Mouse (Mus musculus): ENCODE results near the gene Rps21. TPM values are rescaled to one million over a fixed set of nuclear protein-coding genes. Genes with fewer than 3 reads are reported as not detected.

Rps21 gene
- polyA plus RNA-seq, 1 experiment from 2014 or later, result 393 TPM

- 90% methylated on average over 7 of the region's 7 CpGs for WGBS
- no peak for ATAC-seq (ENCODE audit: low FRiP score, low read depth)
- Histone ChIP-seq H3K4me1 (peaks cover 10% of the 10 kb centered on the region), H3K9me3 (no peaks in the 10 kb centered on the region), H3K36me3 (no peaks in the 10 kb centered on the region), H3K27me3 (peaks cover 4% of the 10 kb centered on the region; the same call in 1 of the 2 replicates), H3K4me2 (replicated peaks) (no peak overlapping the region), H3K9ac (replicated peaks) (no peak overlapping the region), H3K4me3 (no peak overlapping the region), H3K27ac (replicated peaks) (no peak overlapping the region)
Observed at GRCm38 (mm10) chr2:180233101-180233904, 23.9 kb upstream of the Rps21 start.

- no peak overlapping the region for H3K27ac ChIP-seq (replicated peaks)
- 95% methylated on average over 8 of the region's 8 CpGs for WGBS
Observed at GRCm38 (mm10) chr2:180234353-180234752, 22.8 kb upstream of the Rps21 start.

DNA sequence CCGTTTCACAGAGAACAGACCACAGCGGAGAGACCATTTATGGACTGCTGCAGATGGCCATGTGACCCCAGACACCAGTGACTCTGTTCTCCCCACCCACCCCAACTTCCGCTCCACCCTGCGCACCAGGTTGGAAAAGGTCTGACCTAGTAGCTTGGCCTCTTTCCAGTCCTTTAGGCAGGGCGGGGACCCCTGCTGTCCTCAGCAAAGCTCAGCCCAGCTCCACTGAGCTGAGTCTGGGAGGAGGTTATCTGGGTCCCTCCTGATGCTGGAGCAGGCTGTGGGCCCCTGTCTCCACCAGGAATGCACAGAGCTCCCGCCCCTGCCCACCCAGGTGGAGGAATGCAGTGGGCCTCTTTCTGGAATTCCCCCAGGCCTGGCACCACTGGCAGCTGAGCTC lies 22.2 kb upstream of the Rps21 start:
- WGBS, result 53% methylated on average over 6 of the region's 6 CpGs
- no peak overlapping the region for H3K9ac ChIP-seq (replicated peaks)
- no peak overlapping the region for H3K4me3 ChIP-seq
- H3K4me1 ChIP-seq, result 0 out of 2 replicates have a peak, but pooled peaks cover 5% of the 10 kb centered on the region
- no peaks in the 10 kb centered on the region for H3K36me3 ChIP-seq
- H3K27ac ChIP-seq (replicated peaks), result no peak overlapping the region
- no peak for ATAC-seq (ENCODE audit: low FRiP score, low read depth)
- no peaks in the 10 kb centered on the region for H3K9me3 ChIP-seq
- H3K27me3 ChIP-seq, result no peaks in the 10 kb centered on the region
- H3K4me2 ChIP-seq (replicated peaks), result no peak overlapping the region

More at GRCm38 (mm10) chr2:180234353-180234752, 22.8 kb upstream of the Rps21 start:
- H3K9ac ChIP-seq (replicated peaks), result no peak overlapping the region
- H3K9me3 ChIP-seq, result no peaks in the 10 kb centered on the region
- no peak overlapping the region for H3K4me2 ChIP-seq (replicated peaks)
- H3K27me3 ChIP-seq, result no peaks in the 10 kb centered on the region
- no peak for ATAC-seq (ENCODE audit: low FRiP score, low read depth)
- 0 out of 2 replicates have a peak, but pooled peaks cover 5% of the 10 kb centered on the region for H3K4me1 ChIP-seq
- H3K36me3 ChIP-seq, result no peaks in the 10 kb centered on the region
- no peak overlapping the region for H3K4me3 ChIP-seq

GRCm38 (mm10) chr2:180235788-180236187 lies 21.4 kb upstream of the Rps21 start:
- ATAC-seq (ENCODE audit: low FRiP score, low read depth), result no peak

DNA sequence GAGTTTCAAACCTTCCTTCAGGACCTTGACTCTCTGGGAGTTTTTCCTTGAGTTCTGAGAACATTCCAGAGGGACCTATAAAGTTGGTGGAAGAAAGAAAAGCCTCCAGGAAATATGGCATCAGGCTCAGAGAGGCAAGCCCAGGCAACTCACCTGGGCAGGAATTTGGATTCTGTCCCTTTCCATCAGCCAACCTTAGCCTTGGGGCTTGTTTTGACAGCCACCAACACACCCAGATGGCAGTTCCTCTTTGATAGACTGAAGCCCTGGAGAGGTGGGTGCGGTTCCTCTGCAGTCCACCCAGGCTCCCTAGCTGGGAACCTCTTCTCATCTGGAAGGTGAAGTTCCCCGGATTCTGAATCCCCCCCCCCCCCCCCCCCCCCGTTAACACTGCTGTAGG lies 20.7 kb upstream of the Rps21 start:
- H3K9me3 ChIP-seq, result no peaks in the 10 kb centered on the region
- no peak overlapping the region for H3K4me3 ChIP-seq
- H3K9ac ChIP-seq (replicated peaks), result no peak overlapping the region
- H3K4me1 ChIP-seq, result 0 out of 2 replicates have a peak, but pooled peaks cover 5% of the 10 kb centered on the region
- ATAC-seq (ENCODE audit: low FRiP score, low read depth), result no peak
- no peaks in the 10 kb centered on the region for H3K36me3 ChIP-seq
- H3K4me2 ChIP-seq (replicated peaks), result no peak overlapping the region
- 100% methylated on average over 1 of the region's 3 CpGs for WGBS
- H3K27ac ChIP-seq (replicated peaks), result no peak overlapping the region
- H3K27me3 ChIP-seq, result no peaks in the 10 kb centered on the region

More at GRCm38 (mm10) chr2:180235788-180236187, 21.4 kb upstream of the Rps21 start:
- WGBS, result 90% methylated on average over 4 of the region's 4 CpGs
- no peak overlapping the region for H3K9ac ChIP-seq (replicated peaks)
- H3K27ac ChIP-seq (replicated peaks), result no peak overlapping the region
- no peaks in the 10 kb centered on the region for H3K27me3 ChIP-seq
- H3K4me3 ChIP-seq, result no peak overlapping the region
- H3K4me2 ChIP-seq (replicated peaks), result no peak overlapping the region
- H3K9me3 ChIP-seq, result no peaks in the 10 kb centered on the region
- no peaks in the 10 kb centered on the region for H3K36me3 ChIP-seq
- 0 out of 2 replicates have a peak, but pooled peaks cover 5% of the 10 kb centered on the region for H3K4me1 ChIP-seq

DNA sequence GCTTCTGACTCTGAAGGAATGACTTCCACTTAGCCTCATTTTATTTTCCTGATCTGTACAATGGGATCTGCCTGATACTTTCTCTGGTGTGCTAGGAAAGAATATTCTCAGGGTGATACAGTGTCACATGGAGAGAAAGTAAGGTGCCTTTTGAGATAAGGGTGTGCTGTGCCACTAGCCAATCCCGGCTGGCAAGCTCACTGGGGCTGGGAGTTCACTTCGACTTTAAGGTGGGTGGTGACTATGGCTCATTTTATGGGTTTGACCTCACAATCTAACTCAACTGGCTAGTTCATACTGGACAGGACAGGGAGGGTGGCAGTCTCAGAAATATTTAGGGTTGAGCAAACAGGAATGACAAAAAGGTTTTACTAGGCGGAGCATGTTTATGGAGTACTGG lies 20.2 kb upstream of the Rps21 start:
- H3K4me1 ChIP-seq, result 0 out of 2 replicates have a peak, but pooled peaks cover 5% of the 10 kb centered on the region
- 84% methylated on average over 3 of the region's 3 CpGs for WGBS
- no peak overlapping the region for H3K27ac ChIP-seq (replicated peaks)
- no peaks in the 10 kb centered on the region for H3K36me3 ChIP-seq
- no peak overlapping the region for H3K4me2 ChIP-seq (replicated peaks)
- no peaks in the 10 kb centered on the region for H3K27me3 ChIP-seq
- ATAC-seq (ENCODE audit: low FRiP score, low read depth), result no peak
- H3K9ac ChIP-seq (replicated peaks), result no peak overlapping the region
- H3K9me3 ChIP-seq, result no peaks in the 10 kb centered on the region
- no peak overlapping the region for H3K4me3 ChIP-seq

DNA sequence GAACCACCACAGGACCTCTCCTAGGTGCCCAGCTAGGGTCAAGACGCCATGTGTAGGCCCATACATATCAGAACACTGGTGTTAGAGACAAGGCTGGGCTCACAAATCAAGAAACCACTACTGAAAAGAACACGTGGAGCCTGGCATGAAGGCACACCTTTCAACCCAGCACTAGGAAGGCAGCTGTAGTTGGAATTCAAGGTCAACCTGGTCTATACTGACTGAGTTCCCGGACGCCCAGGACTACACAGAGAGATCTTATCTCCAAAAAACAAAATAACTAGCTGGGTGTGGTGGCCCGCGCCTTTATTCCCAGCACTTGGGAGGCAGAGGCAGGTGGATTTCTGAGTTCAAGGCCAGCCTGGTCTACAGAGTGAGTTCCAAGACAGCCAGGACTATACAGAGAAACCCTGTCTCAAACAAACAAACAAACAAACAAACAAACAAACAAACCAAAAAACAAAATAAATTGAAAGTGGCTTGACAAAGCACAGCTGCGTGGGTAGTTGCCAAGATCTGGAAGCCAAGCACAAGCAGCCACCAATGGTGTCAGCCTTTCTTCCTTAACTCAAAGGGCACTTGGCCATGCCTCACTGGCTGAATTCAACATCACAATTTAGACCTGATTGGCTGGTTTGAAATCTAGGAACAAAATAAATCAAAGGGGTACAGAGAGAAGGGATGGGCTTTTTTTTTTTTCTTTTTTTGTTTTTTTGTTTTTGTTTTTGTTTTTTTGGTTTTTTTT lies 19.4 kb upstream of the Rps21 start:
- Histone ChIP-seq H3K9ac (replicated peaks) (no peak overlapping the region), H3K9me3 (no peaks in the 10 kb centered on the region), H3K36me3 (no peaks in the 10 kb centered on the region), H3K4me2 (replicated peaks) (no peak overlapping the region), H3K27ac (replicated peaks) (no peak overlapping the region), H3K27me3 (no peaks in the 10 kb centered on the region), H3K4me3 (no peak overlapping the region), H3K4me1 (0 out of 2 replicates have a peak, but pooled peaks cover 5% of the 10 kb centered on the region)
- no peak for ATAC-seq (ENCODE audit: low FRiP score, low read depth)
- 92% methylated on average over 7 of the region's 7 CpGs for WGBS

DNA sequence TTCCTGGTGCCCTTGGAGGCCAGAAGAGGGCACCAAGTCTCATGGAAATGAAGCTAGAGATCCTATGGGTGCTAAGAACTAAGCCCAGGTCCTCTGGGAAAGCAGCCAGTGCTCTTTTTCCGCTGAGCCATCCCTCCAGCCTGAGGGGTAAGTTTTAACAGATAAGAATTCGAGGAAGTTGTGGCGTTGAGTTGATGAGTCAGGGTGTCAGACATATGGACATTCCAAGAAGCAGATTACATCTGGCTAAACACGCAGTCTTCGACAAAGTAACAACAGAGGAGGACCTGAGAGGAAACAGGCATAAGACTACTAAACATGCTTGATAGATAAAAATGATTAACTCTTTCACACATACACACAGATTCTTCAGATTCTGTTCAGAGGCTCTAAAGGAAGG lies 18.6 kb upstream of the Rps21 start:
- no peak for ATAC-seq (ENCODE audit: low FRiP score, low read depth)
- Histone ChIP-seq H3K9me3 (no peaks in the 10 kb centered on the region), H3K4me1 (0 out of 2 replicates have a peak, but pooled peaks cover 5% of the 10 kb centered on the region), H3K9ac (replicated peaks) (no peak overlapping the region), H3K4me2 (replicated peaks) (no peak overlapping the region), H3K27me3 (no peaks in the 10 kb centered on the region), H3K27ac (replicated peaks) (no peak overlapping the region), H3K36me3 (no peaks in the 10 kb centered on the region), H3K4me3 (no peak overlapping the region)
- 91% methylated on average over 5 of the region's 5 CpGs for WGBS

DNA sequence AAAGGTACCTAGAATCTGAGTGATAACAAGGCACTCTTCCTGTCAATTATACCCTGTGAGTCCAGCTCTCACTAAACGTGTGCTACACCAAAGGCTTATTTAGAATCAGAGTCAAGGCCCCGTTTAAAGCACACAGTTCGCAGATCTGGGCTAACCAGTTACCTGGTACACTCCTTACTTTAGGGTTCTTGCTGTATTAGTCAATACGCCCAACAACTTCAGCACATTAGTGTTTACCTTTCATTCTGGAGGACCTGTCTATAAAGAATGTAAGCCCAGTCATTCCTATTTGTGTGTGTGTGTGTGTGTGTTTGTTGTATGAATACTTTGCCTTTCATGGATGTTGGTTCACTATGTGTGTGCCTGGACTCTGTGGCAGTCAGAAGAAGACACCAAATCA lies 14.1 kb upstream of the Rps21 start:
- Histone ChIP-seq H3K9ac (replicated peaks) (no peak overlapping the region), H3K27me3 (no peaks in the 10 kb centered on the region), H3K4me2 (replicated peaks) (no peak overlapping the region), H3K9me3 (no peaks in the 10 kb centered on the region), H3K27ac (replicated peaks) (no peak overlapping the region), H3K36me3 (no peaks in the 10 kb centered on the region), H3K4me3 (no peak overlapping the region), H3K4me1 (no peaks in the 10 kb centered on the region)
- 93% methylated on average over 4 of the region's 4 CpGs for WGBS
- no peak for ATAC-seq (ENCODE audit: low FRiP score, low read depth)

DNA sequence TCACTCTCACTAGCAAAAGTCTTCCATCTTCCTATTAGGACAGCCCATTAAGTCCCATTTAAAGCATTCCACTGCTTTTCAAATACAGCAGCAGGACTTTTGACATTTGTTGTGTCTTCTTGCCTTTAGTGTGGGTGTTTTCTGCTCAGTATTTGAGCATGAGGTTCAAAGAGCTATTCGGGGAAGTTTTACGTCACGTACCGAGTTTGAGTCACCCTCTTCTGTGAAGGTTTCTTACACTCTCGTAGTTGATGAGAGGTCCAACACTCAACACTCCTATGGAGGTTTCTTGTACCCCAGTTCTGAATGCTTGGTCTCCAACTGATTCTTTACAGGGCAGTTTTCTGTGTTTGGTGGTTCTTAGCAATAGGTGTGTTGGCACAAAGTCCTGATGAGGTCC lies 9.3 kb upstream of the Rps21 start:
- Histone ChIP-seq H3K4me1 (no peaks in the 10 kb centered on the region; the same call in 1 of the 2 replicates), H3K27me3 (no peaks in the 10 kb centered on the region), H3K4me2 (replicated peaks) (no peak overlapping the region), H3K27ac (replicated peaks) (no peak overlapping the region), H3K4me3 (no peak overlapping the region), H3K9me3 (no peaks in the 10 kb centered on the region), H3K9ac (replicated peaks) (no peak overlapping the region), H3K36me3 (no peaks in the 10 kb centered on the region)
- 87% methylated on average over 5 of the region's 5 CpGs for WGBS
- ATAC-seq (ENCODE audit: low FRiP score, low read depth), result no peak

- H3K4me1 ChIP-seq, result no peaks in the 10 kb centered on the region; the same call in 1 of the 2 replicates
- H3K9ac ChIP-seq (replicated peaks), result no peak overlapping the region
- H3K27ac ChIP-seq (replicated peaks), result no peak overlapping the region
- no peak for ATAC-seq (ENCODE audit: low FRiP score, low read depth)
- no peak overlapping the region for H3K4me3 ChIP-seq
- 57% methylated on average over 9 of the region's 9 CpGs for WGBS
- no peaks in the 10 kb centered on the region for H3K9me3 ChIP-seq
- no peak overlapping the region for H3K4me2 ChIP-seq (replicated peaks)
- H3K27me3 ChIP-seq, result no peaks in the 10 kb centered on the region
- no peaks in the 10 kb centered on the region for H3K36me3 ChIP-seq
Observed at GRCm38 (mm10) chr2:180248947-180249660, 8.1 kb upstream of the Rps21 start.
